ENCODE assay signal across 13 mouse cellular contexts in the genomic region with DNA sequence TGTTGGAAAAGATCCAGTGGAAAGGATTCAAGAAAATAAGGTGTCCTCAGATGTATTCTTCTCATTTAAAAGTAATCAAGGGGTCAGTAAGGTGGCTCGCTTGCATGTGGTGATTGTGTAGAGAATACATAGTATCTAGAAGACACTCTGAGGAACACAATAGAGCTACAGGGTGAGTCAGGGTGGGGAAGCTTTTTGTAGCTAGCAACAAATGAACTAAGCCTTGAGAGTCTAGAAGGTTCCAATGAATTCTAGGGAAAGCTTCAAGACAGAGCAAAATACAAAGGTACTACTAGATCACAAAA.
"Had no signal": no experiment of that assay in that cellular context is flagged by ENCODE, and none has a peak within 500 bp of the region (broad histone marks: within the 10 kb centered on the region; RNA-seq: fewer than 3 reads in every experiment).

No protein-coding gene starts in this region.

- H3K27me3 ChIP-seq: limb, embryonic 12.5 days; midbrain, embryonic 12.5 days had no signal

- ATAC-seq: midbrain, embryonic 16.5 days had no signal

- H3K27ac ChIP-seq: layer of hippocampus, adult 2 months; limb, embryonic 12.5 days; midbrain, embryonic 12.5 days had no signal

- DNase-seq: kidney, adult 18-20 months; kidney, postnatal 10 days; kidney, postnatal 4 days; liver; lung, postnatal 36 days; right cerebral cortex, adult 18-20 months; right cerebral cortex, postnatal 25 days; thymus, adult 18-20 months; thymus, postnatal 14 days had no signal

- H3K4me2 ChIP-seq: limb, embryonic 12.5 days; midbrain, embryonic 12.5 days had no signal

- H3K4me3 ChIP-seq: layer of hippocampus, adult 2 months; limb, embryonic 12.5 days; midbrain, embryonic 12.5 days had no signal

- H3K9me3 ChIP-seq: limb, embryonic 12.5 days; midbrain, embryonic 12.5 days had no signal

- H3K36me3 ChIP-seq: midbrain, embryonic 12.5 days had no signal

- H3K9ac ChIP-seq: limb, embryonic 12.5 days; midbrain, embryonic 12.5 days had no signal
